Mouse (Mus musculus) erythroblast, embryonic 14.5 days (primary cell): Measurements from ENCODE around the gene Sel1l3. TPM values are rescaled to one million over a fixed set of nuclear protein-coding genes. Genes with fewer than 3 reads are reported as not detected.

Source experiments
- H3K27me3 ChIP-seq: 2 replicates; pipeline ENCODE4 v1.6.1; 2012; ENCODE audit warnings: inconsistent platforms; ENCODE audit not compliant: control insufficient read depth
- H3K36me3 ChIP-seq: 2 replicates; pipeline ENCODE4 v1.6.1; 2012; ENCODE audit warnings: mild to moderate bottlenecking, inconsistent platforms; ENCODE audit not compliant: control insufficient read depth
- H3K4me1 ChIP-seq: 2 replicates; pipeline ENCODE4 v1.6.1; 2012; ENCODE audit warnings: inconsistent platforms; ENCODE audit not compliant: control insufficient read depth
- H3K4me3 ChIP-seq: replicated peaks from 2 replicates; pipeline ENCODE3; 2012; ENCODE audit warnings: moderate library complexity, mild to moderate bottlenecking, inconsistent platforms
- H3K9me3 ChIP-seq: 2 replicates; pipeline ENCODE4 v1.6.1; 2012; ENCODE audit warnings: low read length, inconsistent platforms, mixed read lengths; ENCODE audit not compliant: control insufficient read depth
- GATA1 ChIP-seq: IDR thresholded peaks from 2 replicates; pipeline ENCODE4 v1.6.1; 2012; ENCODE audit warnings: low read length, inconsistent platforms, mixed read lengths
- TAL1 ChIP-seq: IDR thresholded peaks from 3 replicates; pipeline ENCODE4 v1.6.1; 2012; ENCODE audit warnings: low read length, inconsistent platforms, mixed read lengths
- polyA plus RNA-seq: library from polyadenylated mRNA; stranded (reverse); fragments of >175 nt; gene quantifications from 2 replicates; pipeline ENCODE4 v1.2.3, GENCODE M21; 2012

Sel1l3 gene
- polyA plus RNA-seq, 1 experiment: not detected

DNA sequence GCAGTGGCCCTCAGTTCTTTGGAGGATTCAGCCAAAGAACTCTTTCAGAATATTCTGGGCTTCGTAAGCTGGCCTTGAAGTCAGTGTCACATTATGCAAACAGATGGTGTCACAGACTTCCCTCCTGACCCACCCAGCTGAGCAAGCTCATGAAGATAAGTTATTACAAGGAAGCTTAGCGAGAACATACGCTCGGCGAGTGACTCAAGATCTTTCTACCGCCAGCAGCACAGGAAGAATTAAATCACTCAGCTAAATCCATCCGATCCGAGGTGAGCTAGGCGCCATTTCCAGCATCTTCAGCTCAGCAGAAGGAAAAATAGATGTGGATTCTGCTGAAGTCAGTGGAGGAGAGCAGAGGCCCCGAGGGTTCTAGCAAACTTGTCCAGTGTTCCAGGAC is 26.5 kb downstream of the Sel1l3 start:
- no peaks in the 10 kb centered on the region for H3K27me3 ChIP-seq
- no peak for TF ChIP-seq TAL1
- TF ChIP-seq GATA1: no peak
- H3K4me3 ChIP-seq: no peak overlapping the region
- no peaks in the 10 kb centered on the region for H3K36me3 ChIP-seq
- H3K4me1 ChIP-seq: no peaks in the 10 kb centered on the region
- H3K9me3 ChIP-seq: no peaks in the 10 kb centered on the region

DNA sequence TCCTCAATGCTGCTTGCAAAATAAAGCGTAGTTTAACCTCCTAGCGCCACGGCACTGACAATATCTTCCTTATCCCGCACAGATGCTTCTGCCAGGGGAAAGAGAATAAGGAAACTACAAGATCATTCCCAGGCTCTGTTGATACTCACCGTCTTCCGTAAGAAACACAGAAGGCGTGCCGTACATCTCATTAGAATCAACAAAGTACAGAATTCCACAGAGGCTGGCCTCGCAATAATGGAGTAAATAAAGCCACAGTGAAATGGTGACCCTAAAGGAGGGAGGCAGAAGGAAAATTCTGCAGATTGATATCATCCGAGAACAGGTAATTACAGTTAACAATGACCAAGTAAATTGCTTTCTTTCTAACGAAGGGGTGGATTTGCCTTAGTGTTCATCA is 27.9 kb downstream of the Sel1l3 start:
- no peaks in the 10 kb centered on the region for H3K36me3 ChIP-seq
- H3K9me3 ChIP-seq: no peaks in the 10 kb centered on the region
- H3K4me1 ChIP-seq: no peaks in the 10 kb centered on the region
- no peaks in the 10 kb centered on the region for H3K27me3 ChIP-seq
- H3K4me3 ChIP-seq: no peak overlapping the region
- TF ChIP-seq GATA1 (no peak), TAL1 (no peak)

DNA sequence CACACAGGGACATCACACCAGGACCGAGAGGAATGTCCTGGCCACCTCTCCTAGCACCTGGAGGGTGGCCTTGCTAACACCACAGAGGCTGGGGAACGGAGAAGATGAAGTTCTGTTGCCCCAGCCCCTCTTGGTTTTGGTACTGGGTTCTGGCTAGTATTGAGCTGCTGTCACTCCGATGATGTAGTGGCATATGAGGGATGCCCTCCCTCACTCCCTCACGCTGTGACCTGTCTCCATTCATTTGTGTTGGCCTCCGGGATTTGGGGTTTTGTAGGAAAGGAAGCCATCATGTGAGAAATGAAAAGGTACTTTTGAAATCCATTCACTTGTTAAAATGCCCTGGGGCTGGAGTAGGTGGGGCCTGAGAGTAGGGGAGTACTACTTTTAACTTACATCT is 33.8 kb downstream of the Sel1l3 start:
- H3K27me3 ChIP-seq: no peaks in the 10 kb centered on the region
- H3K9me3 ChIP-seq: no peaks in the 10 kb centered on the region
- H3K36me3 ChIP-seq: no peaks in the 10 kb centered on the region
- H3K4me3 ChIP-seq: no peak overlapping the region
- no peak for TF ChIP-seq TAL1
- no peak for TF ChIP-seq GATA1
- H3K4me1 ChIP-seq: no peaks in the 10 kb centered on the region

DNA sequence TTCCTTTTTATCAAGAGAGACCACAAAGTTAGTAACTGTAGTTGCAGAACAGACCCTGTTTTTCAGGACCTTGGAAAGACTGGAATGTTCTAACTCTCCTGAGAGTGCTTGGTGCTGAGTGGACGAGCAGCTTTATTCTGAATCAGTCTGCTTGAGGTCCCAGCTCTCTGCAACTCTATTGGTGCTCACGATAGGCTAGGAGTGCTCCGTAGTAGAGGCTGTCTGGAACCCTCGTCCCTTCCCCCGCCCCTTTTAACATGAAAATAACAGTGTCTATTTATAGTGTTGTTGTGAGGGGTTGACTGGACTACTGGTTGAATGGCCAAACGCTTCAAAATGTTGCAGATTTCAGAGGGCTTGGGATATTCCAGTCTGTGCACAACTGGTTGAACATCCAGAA is 37.0 kb downstream of the Sel1l3 start:
- no peaks in the 10 kb centered on the region for H3K4me1 ChIP-seq
- no peak overlapping the region for H3K4me3 ChIP-seq
- no peaks in the 10 kb centered on the region for H3K27me3 ChIP-seq
- H3K9me3 ChIP-seq: no peaks in the 10 kb centered on the region
- TF ChIP-seq TAL1 (no peak), GATA1 (no peak)
- no peaks in the 10 kb centered on the region for H3K36me3 ChIP-seq

DNA sequence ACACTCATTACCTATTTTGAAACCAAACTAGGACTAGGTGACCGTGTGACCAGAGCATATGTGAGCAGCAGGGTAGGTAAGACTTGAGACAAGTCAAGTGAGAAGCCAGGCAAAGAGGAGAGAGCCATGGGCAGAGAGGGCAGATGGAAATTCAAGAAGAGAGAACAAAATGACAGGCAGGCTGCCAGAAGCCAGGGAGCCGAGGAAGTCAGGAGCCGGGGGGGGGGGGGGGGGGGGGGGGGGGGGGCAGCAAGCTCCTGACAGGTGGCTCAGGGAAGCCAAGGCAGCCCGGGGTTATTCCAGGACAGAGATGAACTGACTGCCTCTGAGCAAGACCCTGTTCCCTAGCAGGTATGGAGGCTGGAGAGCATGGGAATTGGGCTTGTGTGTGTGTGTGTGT is 37.7 kb downstream of the Sel1l3 start:
- Histone ChIP-seq H3K4me3 (no peak overlapping the region), H3K36me3 (no peaks in the 10 kb centered on the region), H3K27me3 (no peaks in the 10 kb centered on the region), H3K4me1 (no peaks in the 10 kb centered on the region), H3K9me3 (no peaks in the 10 kb centered on the region)
- TF ChIP-seq TAL1: no peak

DNA sequence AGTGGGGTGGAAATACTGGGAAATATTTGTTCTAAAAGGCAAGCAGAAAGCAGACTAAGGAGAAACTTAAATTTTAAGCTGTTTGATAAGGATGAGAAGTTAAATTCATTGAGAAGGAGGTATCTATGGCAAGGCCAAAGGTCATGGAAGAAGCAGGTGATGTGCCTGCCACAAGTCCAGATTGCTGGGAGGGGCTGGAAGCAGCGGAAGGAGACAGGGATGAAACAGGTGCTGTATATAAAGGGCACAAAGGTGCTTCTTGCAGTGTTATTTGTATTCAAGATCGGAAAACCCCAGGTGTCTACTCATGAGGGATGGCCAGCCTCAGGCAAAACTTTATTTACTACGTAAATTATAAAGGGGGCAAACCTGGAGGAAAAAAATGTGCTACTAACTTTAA is 38.5 kb downstream of the Sel1l3 start:
- H3K36me3 ChIP-seq: no peaks in the 10 kb centered on the region
- no peak overlapping the region for H3K4me3 ChIP-seq
- no peaks in the 10 kb centered on the region for H3K9me3 ChIP-seq
- TF ChIP-seq TAL1 (no peak), GATA1 (no peak)
- no peaks in the 10 kb centered on the region for H3K27me3 ChIP-seq
- H3K4me1 ChIP-seq: no peaks in the 10 kb centered on the region

DNA sequence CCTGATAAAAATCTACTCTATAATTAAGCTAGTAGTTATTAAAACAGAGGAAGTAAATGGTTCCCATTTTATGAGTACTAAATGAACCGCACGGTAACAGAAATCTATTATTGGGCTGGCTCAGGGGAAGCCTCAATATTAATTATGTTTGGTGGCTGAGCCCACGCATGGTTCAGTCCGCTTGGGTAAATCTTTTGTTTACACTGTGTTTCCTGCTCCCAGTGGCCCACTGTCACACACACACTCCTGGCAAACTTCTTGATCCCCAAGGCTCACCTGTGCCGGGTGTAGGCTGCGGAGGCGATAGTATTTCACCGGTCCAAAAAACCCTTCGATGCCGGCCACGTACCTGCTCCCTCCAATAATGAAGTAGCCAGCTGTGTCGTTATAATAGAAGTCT is 39.3 kb downstream of the Sel1l3 start:
- H3K36me3 ChIP-seq: no peaks in the 10 kb centered on the region
- no peak for TF ChIP-seq GATA1
- no peak for TF ChIP-seq TAL1
- H3K4me3 ChIP-seq: no peak overlapping the region
- H3K9me3 ChIP-seq: no peaks in the 10 kb centered on the region
- no peaks in the 10 kb centered on the region for H3K27me3 ChIP-seq
- no peaks in the 10 kb centered on the region for H3K4me1 ChIP-seq

DNA sequence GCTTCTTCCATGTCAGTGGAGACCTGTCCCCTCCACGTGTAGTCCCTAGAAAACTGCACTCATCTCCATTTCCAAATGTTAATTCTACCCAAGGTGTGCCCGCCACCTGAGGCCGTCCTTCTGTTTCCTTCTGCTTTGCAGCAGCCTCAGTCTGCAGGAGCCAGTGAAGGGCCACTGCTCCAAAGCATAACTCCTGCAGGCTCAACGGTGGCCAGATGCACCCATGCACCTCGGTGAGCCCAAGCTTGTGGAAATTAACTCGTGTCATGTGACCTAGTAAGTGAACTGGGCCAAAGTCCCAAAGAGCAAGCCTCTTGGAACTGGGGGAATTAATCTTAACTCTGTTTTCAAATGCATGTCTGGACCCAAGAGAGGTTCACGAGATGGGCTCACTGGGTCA is 40.8 kb downstream of the Sel1l3 start:
- Histone ChIP-seq H3K36me3 (no peaks in the 10 kb centered on the region), H3K27me3 (no peaks in the 10 kb centered on the region), H3K4me1 (no peaks in the 10 kb centered on the region), H3K4me3 (no peak overlapping the region), H3K9me3 (no peaks in the 10 kb centered on the region)
- TF ChIP-seq TAL1 (no peak), GATA1 (no peak)

DNA sequence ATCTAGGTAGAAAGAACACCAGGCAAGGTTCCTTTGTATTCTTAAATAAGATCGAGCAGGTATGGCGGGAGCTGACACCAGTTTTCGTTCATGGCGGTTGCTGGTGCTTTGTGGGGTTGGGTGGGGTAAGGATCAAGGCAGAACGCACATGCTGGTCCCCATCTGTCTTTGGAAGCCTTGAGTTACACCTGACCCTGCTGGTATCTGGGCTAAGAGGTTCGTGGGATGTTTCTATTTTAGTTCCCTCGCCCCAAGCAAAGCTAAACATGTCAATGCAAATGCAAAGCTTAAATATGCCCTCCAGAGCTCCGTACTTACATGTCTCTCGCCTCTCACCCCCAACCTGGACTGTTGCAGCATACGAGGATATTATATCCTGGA is 41.5 kb downstream of the Sel1l3 start:
- Histone ChIP-seq H3K27me3 (no peaks in the 10 kb centered on the region), H3K9me3 (no peaks in the 10 kb centered on the region), H3K36me3 (no peaks in the 10 kb centered on the region), H3K4me1 (no peaks in the 10 kb centered on the region), H3K4me3 (no peak overlapping the region)
- TF ChIP-seq GATA1: no peak

DNA sequence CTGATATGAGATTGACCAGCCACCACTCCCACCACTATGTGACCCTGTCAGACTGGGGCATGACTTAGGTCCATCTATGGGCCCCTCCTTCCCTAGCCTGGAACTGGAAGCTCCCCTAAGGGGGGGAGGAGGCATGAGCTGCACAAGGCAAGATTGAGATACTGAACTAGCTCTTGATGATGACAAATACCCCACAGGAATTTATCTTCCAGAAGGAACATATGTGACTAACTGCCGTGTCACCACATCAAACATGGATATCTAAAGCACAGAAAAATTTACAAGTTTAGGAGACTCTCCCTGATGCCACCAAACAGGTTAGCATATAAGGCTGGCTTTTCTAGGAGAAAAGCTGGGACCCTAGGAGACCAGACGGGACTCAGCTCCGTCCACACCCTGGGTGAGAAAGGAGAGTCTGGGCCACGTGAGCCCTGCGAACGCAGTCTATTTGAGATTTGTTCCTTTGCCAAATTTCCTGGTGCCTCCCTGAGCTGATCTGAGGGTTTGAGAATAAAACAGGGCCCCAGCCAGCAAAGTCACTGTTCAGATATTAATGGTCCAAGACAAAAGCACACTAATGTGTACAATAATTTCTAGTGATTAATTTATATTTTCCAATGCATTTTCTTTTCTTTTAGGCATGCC is 42.0 kb downstream of the Sel1l3 start:
- H3K9me3 ChIP-seq: no peaks in the 10 kb centered on the region
- H3K4me1 ChIP-seq: no peaks in the 10 kb centered on the region
- no peaks in the 10 kb centered on the region for H3K27me3 ChIP-seq
- TF ChIP-seq GATA1 (no peak), TAL1 (no peak)
- H3K36me3 ChIP-seq: no peaks in the 10 kb centered on the region
- no peak overlapping the region for H3K4me3 ChIP-seq
